Mouse (Mus musculus) midbrain, embryonic 12.5 days (tissue): Measurements from ENCODE around the gene Sp2. TPM values are rescaled to one million over a fixed set of nuclear protein-coding genes. Genes with fewer than 3 reads are reported as not detected.

Experiments
- ATAC-seq: fragments of 200-750 bp; cut with Nextera tagmentation; 2 replicates; pipeline ENCODE4 v1.8.0; 2017; ENCODE audit warnings: low read depth, moderate TSS enrichment, moderate library complexity; ENCODE audit not compliant: low FRiP score
- H3K27ac ChIP-seq: fragments of 300-500 bp; sonication (generic); replicated peaks from 2 replicates; pipeline ENCODE4 v1.5.1; 2016; ENCODE audit warnings: mild to moderate bottlenecking
- H3K27me3 ChIP-seq: fragments of 300-500 bp; sonication (generic); 2 replicates; pipeline ENCODE4 v1.6.1; 2016; ENCODE audit warnings: mild to moderate bottlenecking
- H3K36me3 ChIP-seq: fragments of 300-500 bp; sonication (generic); 2 replicates; pipeline ENCODE4 v1.6.1; 2016
- H3K4me1 ChIP-seq: fragments of 300-500 bp; sonication (generic); 2 replicates; pipeline ENCODE4 v1.6.1; 2016
- H3K4me2 ChIP-seq: fragments of 300-500 bp; sonication (generic); replicated peaks from 2 replicates; pipeline ENCODE4 v1.6.1; 2016; ENCODE audit warnings: mild to moderate bottlenecking, moderate library complexity
- H3K4me3 ChIP-seq: fragments of 300-500 bp; sonication (generic); 2 replicates; pipeline ENCODE4 v1.5.1; 2016; ENCODE audit warnings: mild to moderate bottlenecking
- H3K9ac ChIP-seq: fragments of 300-500 bp; sonication (generic); replicated peaks from 2 replicates; pipeline ENCODE4 v1.6.1; 2016; ENCODE audit warnings: mild to moderate bottlenecking, moderate library complexity
- H3K9me3 ChIP-seq: fragments of 300-500 bp; sonication (generic); 2 replicates; pipeline ENCODE4 v1.6.1; 2016; ENCODE audit warnings: mild to moderate bottlenecking
- WGBS: fragments of 180-500 bp; shearing (Covaris S2); methylation state at CpG from one replicate; pipeline ENCODE4 v1.1.7; 2016; 5-methylcytosine and 5-hydroxymethylcytosine counted together
- polyA plus RNA-seq: library from polyadenylated mRNA; unstranded; fragments of >200 nt; fragmentation: Nextera tagmentation; extraction: Ambion mirVana; gene quantifications from 2 replicates; pipeline ENCODE4 v1.2.1, GENCODE M21; 2016

Sp2 gene
- polyA plus RNA-seq, result 23.4 and 25.9 TPM in 2 replicates

DNA sequence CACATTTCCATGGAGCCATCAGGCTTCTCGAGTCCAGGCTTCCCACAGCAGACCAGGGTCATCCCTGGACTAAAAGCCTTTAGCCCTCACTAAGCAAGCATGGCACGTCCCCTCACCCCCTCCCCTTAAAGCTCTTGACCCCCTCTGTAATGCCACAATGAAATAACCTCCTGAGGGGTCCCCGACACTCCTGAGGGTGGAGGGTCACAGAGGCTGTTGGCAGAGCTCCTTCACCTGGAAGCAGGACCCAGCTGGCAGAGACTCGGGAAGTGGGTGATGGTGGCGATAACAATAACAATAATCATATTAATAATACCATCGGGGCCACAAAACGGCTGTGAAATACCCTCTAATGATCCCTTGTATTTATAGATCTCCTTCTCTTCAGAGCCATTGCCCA lies at the start of gene Sp2:
Sp2 (minus strand) TSS at position 101 of the 400 bp plus-strand sequence.
- H3K9ac ChIP-seq, result peak within 1 kb of the TSS; percentile 40; the same call in 1 of the 2 replicates
- H3K4me2 ChIP-seq, result no peak within 1 kb of the TSS; the same call in 1 of the 2 replicates
- WGBS, result 80% methylated on average over 7 of the region's 7 CpGs
- no peak within 1 kb of the TSS for H3K4me3 ChIP-seq
- H3K36me3 ChIP-seq, result no peaks in the 10 kb centered on the region
- H3K4me1 ChIP-seq, result peaks cover 15% of the 10 kb centered on the region
- ATAC-seq, result no peak
- H3K27ac ChIP-seq, result no peak within 1 kb of the TSS
- H3K27me3 ChIP-seq, result peaks cover 58% of the 10 kb centered on the region
- H3K9me3 ChIP-seq, result no peaks in the 10 kb centered on the region

DNA sequence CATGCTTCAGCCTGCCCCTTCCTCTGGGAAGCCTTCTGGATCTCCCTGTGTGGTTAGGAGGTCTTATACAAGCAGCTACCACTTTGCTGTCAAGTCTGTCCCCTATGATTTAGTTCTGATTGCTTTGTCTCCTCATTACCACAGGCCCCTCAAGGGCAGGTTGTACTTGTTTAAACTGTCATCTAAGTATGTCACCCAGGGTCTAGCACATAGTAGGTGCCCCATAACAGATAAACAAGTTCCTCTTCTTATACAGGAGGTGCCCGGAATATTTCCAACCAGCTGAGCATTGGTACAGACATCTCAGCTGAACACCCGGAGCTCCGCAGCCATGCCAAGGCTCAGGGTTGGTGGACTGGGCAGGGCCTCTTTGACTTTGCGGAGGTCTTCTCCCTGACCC lies 49.7 kb upstream of the Sp2 start:
- no peaks in the 10 kb centered on the region for H3K9me3 ChIP-seq
- no peak overlapping the region for H3K27ac ChIP-seq
- H3K4me1 ChIP-seq, result peaks cover 9% of the 10 kb centered on the region
- ATAC-seq, result no peak
- WGBS, result 94% methylated on average over 4 of the region's 4 CpGs
- H3K4me2 ChIP-seq, result no peak overlapping the region
- no peak overlapping the region for H3K4me3 ChIP-seq
- no peak overlapping the region for H3K9ac ChIP-seq
- no peaks in the 10 kb centered on the region; the same call in 1 of the 2 replicates for H3K27me3 ChIP-seq
- H3K36me3 ChIP-seq, result peaks cover 7% of the 10 kb centered on the region; the same call in 1 of the 2 replicates

DNA sequence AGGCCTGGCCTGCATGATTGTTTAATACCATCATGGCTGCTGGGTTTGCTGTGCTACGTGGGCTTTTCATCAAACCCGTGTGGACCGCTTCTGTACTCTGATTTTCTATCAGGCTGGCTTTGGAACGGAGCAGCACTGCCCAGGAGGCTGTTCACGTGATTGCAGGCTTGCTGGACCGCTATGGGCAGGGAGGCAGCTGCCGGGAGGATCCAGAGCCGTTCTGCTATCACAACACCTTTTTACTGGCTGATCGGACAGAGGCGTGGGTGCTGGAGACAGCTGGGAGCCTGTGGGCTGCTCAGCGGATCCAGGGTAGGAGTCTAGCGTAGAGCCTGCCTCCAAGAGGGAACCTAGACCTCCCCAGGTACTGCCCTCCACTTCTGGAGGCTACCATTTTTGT lies 49.2 kb upstream of the Sp2 start:
- Histone ChIP-seq H3K4me1 (peaks cover 9% of the 10 kb centered on the region), H3K36me3 (peaks cover 7% of the 10 kb centered on the region; the same call in 1 of the 2 replicates), H3K4me2 (no peak overlapping the region), H3K9ac (no peak overlapping the region), H3K27me3 (no peaks in the 10 kb centered on the region; the same call in 1 of the 2 replicates), H3K27ac (no peak overlapping the region), H3K4me3 (no peak overlapping the region), H3K9me3 (no peaks in the 10 kb centered on the region)
- ATAC-seq, result no peak
- WGBS, result 84% methylated on average over 12 of the region's 12 CpGs

DNA sequence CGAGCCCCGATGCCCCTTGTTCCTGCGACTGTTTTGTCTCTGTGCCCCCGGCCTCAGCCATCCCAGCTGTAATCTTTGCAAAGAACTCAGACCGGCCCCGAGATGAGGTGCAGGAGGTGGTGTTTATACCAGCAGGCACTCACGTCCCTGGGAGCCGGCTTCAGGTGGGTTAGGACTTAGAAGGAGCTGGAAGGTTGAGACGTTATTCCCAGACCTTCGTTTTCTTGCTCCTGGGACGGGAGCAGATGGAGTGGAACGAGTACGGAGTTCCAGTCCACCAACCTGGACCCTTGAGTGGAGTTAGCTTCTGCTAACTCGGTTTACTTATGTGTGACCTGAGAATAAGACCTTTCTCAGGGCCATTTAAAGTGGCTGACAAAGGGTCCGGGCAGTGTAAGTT lies 47.7 kb upstream of the Sp2 start:
- H3K27me3 ChIP-seq, result peaks cover 4% of the 10 kb centered on the region; the same call in 1 of the 2 replicates
- no peak for ATAC-seq
- no peaks in the 10 kb centered on the region for H3K9me3 ChIP-seq
- 19% methylated on average over 15 of the region's 15 CpGs for WGBS
- H3K4me1 ChIP-seq, result peaks cover 15% of the 10 kb centered on the region
- peaks cover 7% of the 10 kb centered on the region; the same call in 1 of the 2 replicates for H3K36me3 ChIP-seq
- H3K4me3 ChIP-seq, result peak overlapping the region; percentile 69
- peak overlapping the region; percentile 72 for H3K9ac ChIP-seq
- H3K27ac ChIP-seq, result no peak overlapping the region
- peak overlapping the region; percentile 82 for H3K4me2 ChIP-seq

DNA sequence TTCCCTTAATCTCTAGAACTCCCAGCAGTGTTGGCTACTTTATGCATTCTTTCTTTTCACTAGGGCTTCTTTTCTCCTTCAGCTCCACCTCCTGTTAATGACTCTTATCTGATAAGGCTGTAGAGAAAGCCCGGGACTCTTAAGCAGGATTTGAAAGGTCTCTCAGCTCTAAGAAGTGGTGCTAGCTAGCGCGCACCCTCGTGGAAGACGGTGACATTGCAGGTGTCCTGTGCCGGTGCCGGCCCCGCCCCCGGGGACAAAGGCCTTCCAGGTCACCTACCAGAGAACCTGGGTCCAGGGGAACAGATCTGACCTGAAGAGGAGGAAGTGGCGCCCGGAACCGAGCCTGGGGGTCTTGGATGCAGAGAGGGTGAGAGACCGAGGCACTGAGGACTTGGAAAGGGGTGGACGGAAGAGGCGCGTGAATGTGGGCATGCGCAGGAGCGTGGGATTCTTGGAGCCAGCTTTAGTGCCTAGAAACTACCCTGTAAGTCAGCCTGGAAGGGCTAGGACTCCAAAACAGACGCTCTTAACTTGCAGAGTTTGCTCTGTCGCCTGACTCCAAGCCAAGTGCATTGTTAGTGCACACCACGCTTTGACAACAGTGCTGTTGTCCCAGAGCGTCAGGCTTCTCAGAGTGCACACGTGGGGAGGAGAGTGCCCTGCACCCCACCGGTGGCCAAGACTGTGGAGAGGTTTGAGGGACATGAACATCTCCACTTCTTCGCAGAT lies 47.1 kb upstream of the Sp2 start, which contains the start of gene Scrn2:
Scrn2 (plus strand) TSS at position 253 of the 732 bp plus-strand sequence.
- Histone ChIP-seq H3K9me3 (no peaks in the 10 kb centered on the region), H3K27me3 (peaks cover 10% of the 10 kb centered on the region), H3K4me2 (peak within 1 kb of the TSS; percentile 82), H3K4me3 (peak within 1 kb of the TSS; percentile 69), H3K27ac (peak within 1 kb of the TSS; percentile 68; the same call in 1 of the 2 replicates), H3K9ac (peak within 1 kb of the TSS; percentile 72), H3K36me3 (peaks cover 7% of the 10 kb centered on the region; the same call in 1 of the 2 replicates), H3K4me1 (peaks cover 21% of the 10 kb centered on the region)
- 2% methylated on average over 25 of the region's 25 CpGs for WGBS
- peak; percentile 77 for ATAC-seq

DNA sequence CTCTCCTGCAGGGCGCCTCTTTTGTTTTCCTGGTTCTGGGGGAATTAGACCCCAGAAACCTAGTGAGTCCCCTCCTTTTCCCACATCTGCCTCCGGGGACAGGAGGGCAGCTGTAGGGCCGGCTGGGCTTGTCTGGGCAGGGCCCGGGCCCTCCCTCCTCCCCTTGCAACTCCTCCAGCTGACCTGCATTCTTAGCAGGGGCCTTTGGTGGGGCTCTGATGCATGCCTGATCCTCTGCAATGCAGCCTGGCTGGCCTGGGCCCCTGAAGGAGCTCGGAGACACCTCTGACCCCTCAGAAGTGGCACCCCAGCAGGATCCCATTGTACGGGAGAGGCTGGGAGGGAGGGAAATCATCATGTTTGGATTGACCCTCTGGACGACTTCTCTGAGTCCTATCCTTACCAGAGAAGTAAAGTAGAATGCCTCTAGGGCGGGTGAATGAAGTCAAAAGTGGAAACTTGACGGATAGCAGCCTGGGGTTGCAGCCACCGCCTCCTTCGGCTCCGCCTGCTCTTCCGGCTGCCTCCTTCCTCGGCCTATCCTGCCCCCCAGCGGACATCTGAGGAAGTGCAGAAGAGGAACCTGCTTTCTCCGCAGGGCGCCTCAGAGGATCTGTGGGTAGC lies 43.1 kb upstream of the Sp2 start:
- no peaks in the 10 kb centered on the region for H3K36me3 ChIP-seq
- peak overlapping the region; percentile 71 for H3K27ac ChIP-seq
- H3K4me2 ChIP-seq, result peak overlapping the region; percentile 52
- under 1% methylated on average over 17 of the region's 17 CpGs for WGBS
- H3K9ac ChIP-seq, result no peak overlapping the region; the same call in 1 of the 2 replicates
- peak overlapping the region; percentile 26 for H3K4me3 ChIP-seq
- peaks cover 37% of the 10 kb centered on the region for H3K4me1 ChIP-seq
- no peaks in the 10 kb centered on the region for H3K9me3 ChIP-seq
- peak; percentile 48 for ATAC-seq
- H3K27me3 ChIP-seq, result peaks cover 50% of the 10 kb centered on the region

DNA sequence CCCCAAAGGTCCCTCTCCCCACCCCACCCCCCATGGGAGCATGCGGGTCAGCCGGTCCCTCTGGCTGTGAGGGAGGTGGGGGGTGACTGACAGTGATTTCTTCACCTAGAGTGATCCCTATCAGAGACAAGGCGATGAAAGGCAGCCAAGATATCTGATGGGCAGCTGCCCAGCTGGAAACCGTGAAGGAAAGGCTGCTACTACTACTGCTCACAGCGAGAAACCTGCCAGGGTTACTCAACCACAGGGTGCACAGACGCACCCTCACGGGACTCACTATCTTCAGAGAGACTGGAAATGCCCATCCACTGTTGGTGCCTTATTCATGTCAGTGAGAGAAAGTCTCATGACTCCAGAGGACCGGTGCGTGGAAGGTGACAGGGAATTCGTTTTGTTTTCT lies 42.2 kb upstream of the Sp2 start:
- H3K4me3 ChIP-seq, result no peak overlapping the region
- no peak overlapping the region for H3K9ac ChIP-seq
- H3K36me3 ChIP-seq, result no peaks in the 10 kb centered on the region
- H3K27me3 ChIP-seq, result peaks cover 59% of the 10 kb centered on the region
- peaks cover 30% of the 10 kb centered on the region for H3K4me1 ChIP-seq
- 12% methylated on average over 10 of the region's 10 CpGs for WGBS
- no peak for ATAC-seq
- no peaks in the 10 kb centered on the region for H3K9me3 ChIP-seq
- H3K4me2 ChIP-seq, result 0 out of 2 replicates have a peak overlapping the region, but pooled peaks have one; percentile 52
- H3K27ac ChIP-seq, result no peak overlapping the region

DNA sequence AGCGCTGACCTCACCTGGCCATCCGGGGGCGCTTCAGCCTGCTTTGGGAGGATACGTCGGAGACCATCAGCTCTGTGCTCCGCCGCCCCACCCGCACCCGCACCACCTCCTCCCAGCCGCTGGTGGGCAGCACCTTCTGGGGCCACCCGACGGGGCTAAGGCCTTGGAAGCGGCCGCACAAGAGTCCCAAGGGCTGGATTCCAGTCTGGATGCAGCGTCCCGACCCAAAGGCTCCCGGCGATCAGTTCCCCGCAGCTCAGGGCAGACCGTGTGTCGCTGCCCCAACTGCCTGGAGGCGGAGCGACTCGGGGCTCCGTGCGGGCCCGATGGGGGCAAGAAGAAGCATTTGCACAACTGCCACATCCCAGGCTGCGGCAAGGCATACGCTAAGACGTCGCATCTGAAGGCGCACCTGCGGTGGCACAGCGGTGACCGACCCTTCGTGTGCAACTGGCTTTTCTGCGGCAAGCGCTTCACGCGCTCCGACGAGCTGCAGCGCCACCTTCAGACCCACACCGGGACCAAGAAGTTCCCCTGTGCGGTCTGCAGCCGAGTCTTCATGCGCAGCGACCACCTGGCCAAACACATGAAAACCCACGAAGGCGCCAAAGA lies 39.2 kb upstream of the Sp2 start:
- Histone ChIP-seq H3K9ac (peak overlapping the region; percentile 54), H3K27ac (no peak overlapping the region), H3K36me3 (no peaks in the 10 kb centered on the region), H3K4me3 (peak overlapping the region; percentile 46), H3K9me3 (no peaks in the 10 kb centered on the region), H3K4me2 (peak overlapping the region; percentile 65), H3K4me1 (peaks cover 40% of the 10 kb centered on the region), H3K27me3 (peaks cover 89% of the 10 kb centered on the region)
- ATAC-seq, result peak; percentile 53
- under 1% methylated on average over 50 of the region's 50 CpGs for WGBS

DNA sequence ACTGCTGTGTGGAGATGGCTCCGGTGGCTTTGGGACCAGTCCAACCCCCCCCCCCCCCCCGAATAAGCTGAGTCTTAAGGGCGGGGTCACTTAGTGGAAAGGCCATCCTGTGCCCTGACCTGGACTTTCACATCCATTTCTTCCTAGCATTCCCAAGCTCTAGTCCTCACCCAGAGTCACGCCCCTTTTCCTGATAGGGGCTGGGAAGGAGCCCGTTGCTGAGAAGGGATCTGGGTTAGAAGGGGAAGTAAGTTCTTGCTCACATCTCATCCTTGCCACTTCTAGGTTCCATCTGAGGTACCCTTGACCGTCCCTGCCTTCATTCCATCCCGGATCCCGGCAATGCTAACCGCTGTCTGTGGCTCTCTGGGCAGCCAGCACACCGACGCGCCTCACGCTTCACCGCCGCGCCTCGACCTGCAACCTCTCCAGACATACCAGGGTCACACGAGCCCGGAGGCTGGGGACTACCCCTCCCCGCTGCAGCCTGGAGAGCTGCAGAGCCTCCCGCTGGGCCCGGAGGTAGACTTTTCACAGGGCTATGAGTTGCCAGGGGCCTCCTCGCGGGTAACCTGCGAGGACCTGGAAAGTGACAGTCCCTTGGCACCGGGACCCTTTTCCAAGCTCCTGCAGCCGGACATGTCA lies 38.5 kb upstream of the Sp2 start:
- H3K4me3 ChIP-seq, result peak overlapping the region; percentile 46
- WGBS, result 2% methylated on average over 25 of the region's 27 CpGs
- no peaks in the 10 kb centered on the region for H3K9me3 ChIP-seq
- H3K27me3 ChIP-seq, result peaks cover 96% of the 10 kb centered on the region
- H3K36me3 ChIP-seq, result no peaks in the 10 kb centered on the region
- H3K4me2 ChIP-seq, result peak overlapping the region; percentile 65
- H3K4me1 ChIP-seq, result peaks cover 40% of the 10 kb centered on the region
- H3K9ac ChIP-seq, result no peak overlapping the region
- no peak overlapping the region for H3K27ac ChIP-seq
- no peak for ATAC-seq

DNA sequence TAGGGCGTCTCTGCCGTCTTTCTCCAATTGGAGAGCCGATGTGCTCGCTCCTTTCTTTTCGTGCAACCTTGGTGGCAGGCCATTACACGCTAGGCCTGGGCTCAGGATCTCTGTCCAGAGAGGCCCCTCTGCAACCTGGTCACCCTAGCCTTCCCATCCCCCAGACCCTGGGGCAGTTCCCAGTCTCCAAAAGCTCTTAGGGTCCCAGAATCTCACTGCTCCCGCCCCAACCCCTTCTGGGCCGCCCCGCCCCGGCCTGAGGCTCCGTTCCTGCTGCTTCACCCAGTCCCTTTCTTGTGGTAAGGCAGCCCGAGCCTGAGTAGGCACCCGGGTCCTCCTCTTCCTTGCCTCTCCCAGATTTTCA lies 36.6 kb upstream of the Sp2 start:
- Histone ChIP-seq H3K9ac (no peak overlapping the region), H3K27ac (no peak overlapping the region), H3K27me3 (peaks cover 97% of the 10 kb centered on the region), H3K4me1 (peaks cover 28% of the 10 kb centered on the region), H3K36me3 (no peaks in the 10 kb centered on the region), H3K9me3 (no peaks in the 10 kb centered on the region), H3K4me2 (no peak overlapping the region), H3K4me3 (no peak overlapping the region)
- ATAC-seq, result no peak
- 4% methylated on average over 13 of the region's 13 CpGs for WGBS

DNA sequence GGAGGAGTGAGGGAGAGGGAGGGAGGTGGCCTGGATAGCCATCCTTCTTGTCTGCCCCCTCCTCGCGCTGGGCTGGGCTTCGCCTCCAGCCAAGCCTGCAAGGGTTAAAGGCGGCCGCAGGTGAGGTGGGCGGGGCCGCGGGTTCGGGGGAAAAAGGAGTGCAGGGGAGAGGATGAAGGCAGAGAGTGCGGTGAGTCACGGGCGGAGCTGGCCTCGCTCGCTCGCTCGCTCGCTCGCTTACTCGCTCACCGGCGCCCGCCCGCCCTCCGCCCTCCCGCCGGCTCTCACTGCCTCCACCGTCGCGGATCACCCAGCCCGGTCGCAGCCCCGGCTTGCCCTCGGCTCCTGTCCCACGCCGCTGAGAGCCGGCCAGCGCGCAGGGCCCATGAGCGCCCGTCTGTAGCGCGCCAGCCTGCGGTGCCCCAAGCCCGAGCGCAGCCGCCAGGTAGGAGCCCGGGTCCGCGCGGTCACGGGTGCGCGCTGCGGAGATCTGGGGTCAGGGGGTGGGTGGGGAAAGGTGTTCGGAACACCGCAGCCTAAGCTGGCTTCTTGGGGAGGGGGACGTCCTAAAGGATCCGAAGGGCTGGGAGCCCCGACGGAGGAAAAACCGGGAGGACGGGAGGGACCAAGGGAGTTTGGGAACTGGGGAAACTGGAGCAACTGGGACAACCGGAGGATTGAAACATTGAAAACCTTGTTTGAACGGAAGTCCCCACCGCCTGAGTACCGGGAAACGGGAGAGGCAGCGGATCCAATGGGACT lies 36.0 kb upstream of the Sp2 start:
- H3K9me3 ChIP-seq, result no peaks in the 10 kb centered on the region
- ATAC-seq, result no peak
- peak overlapping the region; percentile 34; the same call in 1 of the 2 replicates for H3K9ac ChIP-seq
- H3K4me1 ChIP-seq, result peaks cover 28% of the 10 kb centered on the region
- H3K27me3 ChIP-seq, result peaks cover 97% of the 10 kb centered on the region
- H3K4me3 ChIP-seq, result peak overlapping the region; percentile 34
- no peaks in the 10 kb centered on the region for H3K36me3 ChIP-seq
- H3K4me2 ChIP-seq, result peak overlapping the region; percentile 43
- under 1% methylated on average over 59 of the region's 68 CpGs for WGBS
- no peak overlapping the region for H3K27ac ChIP-seq
